ENCODE assay signal across 8 mouse cellular contexts in genomic region chr4:138447387-138447786, GRCm38 (mm10). TPM values are rescaled to one million over a fixed set of nuclear protein-coding genes. Genes with fewer than 3 reads are reported as not detected.
A peak's percentile ranks its signal among the peaks of the same experiment; 100 is the strongest.
DNase-seq lines count a peak whose midpoint lies in the region; ATAC-seq lines count a peak whose summit lies in the region.

No protein-coding gene starts in this region.

- WGBS in midbrain, embryonic 12.5 days: 2% methylated on average over 8 of the region's 8 CpGs

- peaks cover 30% of the 10 kb centered on the region for H3K4me1 ChIP-seq in midbrain, embryonic 12.5 days

- ATAC-seq in granulocyte monocyte progenitor cell, adult 5-6 weeks (replicated peaks; ENCODE audit: poor library complexity, severe bottlenecking): peak; percentile 87
- peak; percentile 88 for ATAC-seq in midbrain, embryonic 12.5 days (ENCODE audit: low FRiP score, low read depth)

- peaks cover 18% of the 10 kb centered on the region for H3K27me3 ChIP-seq in midbrain, embryonic 12.5 days

- peak overlapping the region; percentile 33 for H3K4me2 ChIP-seq in midbrain, embryonic 12.5 days (replicated peaks)

- H3K27ac ChIP-seq in midbrain, embryonic 12.5 days (replicated peaks): peak overlapping the region; percentile 84

- no peak overlapping the region for H3K4me3 ChIP-seq in midbrain, embryonic 12.5 days

- H3K36me3 ChIP-seq in midbrain, embryonic 12.5 days: peaks cover 2% of the 10 kb centered on the region

- 0 out of 2 replicates have a peak, but pooled peaks cover 3% of the 10 kb centered on the region for H3K9me3 ChIP-seq in midbrain, embryonic 12.5 days

- peak; percentile 95 for DNase-seq in adrenal gland, postnatal 10 days
- peak; percentile 93 for DNase-seq in embryo, embryonic 9.5 days (ENCODE audit: extremely low spot score)
- peak; percentile 87 for DNase-seq in kidney, adult 11 months
- peak; percentile 95 for DNase-seq in left cerebral cortex, postnatal 36 days (ENCODE audit: low spot score in 2 of 2)
- DNase-seq in right cerebral cortex, postnatal 4 days: peak; percentile 94
- peak; percentile 79 to 92 for DNase-seq in urinary bladder, postnatal 4 days (ENCODE audit: low spot score in 2 of 2)

- H3K9ac ChIP-seq in midbrain, embryonic 12.5 days (replicated peaks): 0 out of 2 replicates have a peak overlapping the region, but pooled peaks have one; percentile 31

- intact Hi-C loops in left cerebral cortex, postnatal 36 days (cut with DNase I): loop anchor here (1.0 to 5.0 kb wide), 4 partner anchors 115 to 404 kb away; no protein-coding TSS in a partner anchor

RNA-seq across cellular contexts. Expression of gene Camk2n1, which starts 6.7 kb away (rescaled TPM):
- 10 to 100 TPM; 17.3 to 22.9 TPM for total RNA-seq in adrenal gland, postnatal 10 days (2021)
- total RNA-seq in granulocyte monocyte progenitor cell, adult 5-6 weeks (2014; fragmentation: Nextera tagmentation): not detected in 2 replicates
- not detected in 2 replicates for total RNA-seq in granulocyte monocyte progenitor cell, adult 5-6 weeks (2017)
- 1,000 to 10,000 TPM; 1,236 to 1,427 TPM for total RNA-seq in left cerebral cortex, postnatal 36 days (2021)
- polyA plus RNA-seq in midbrain, embryonic 12.5 days (2016; fragmentation: Nextera tagmentation; extraction: Ambion mirVana): 9.0 and 9.8 TPM in 2 replicates

RNA-seq across cellular contexts. Expression of gene Mul1, which starts 12.9 kb away (rescaled TPM):
- 10 to 100 TPM; 54.7 to 56.9 TPM for total RNA-seq in adrenal gland, postnatal 10 days (2021)
- total RNA-seq in granulocyte monocyte progenitor cell, adult 5-6 weeks (2014; fragmentation: Nextera tagmentation): 7.4 and 10.1 TPM in 2 replicates
- total RNA-seq in granulocyte monocyte progenitor cell, adult 5-6 weeks (2017): 7.6 and 8.7 TPM in 2 replicates
- 10 to 100 TPM; 56.4 to 58.5 TPM for total RNA-seq in left cerebral cortex, postnatal 36 days (2021)
- polyA plus RNA-seq in midbrain, embryonic 12.5 days (2016; fragmentation: Nextera tagmentation; extraction: Ambion mirVana): 16.0 and 17.5 TPM in 2 replicates

RNA-seq across cellular contexts. Expression of gene Fam43b, which starts 51.1 kb away (rescaled TPM):
- total RNA-seq in adrenal gland, postnatal 10 days (2021): 1 to 10 TPM; 1.8 to 2.0 TPM
- not detected in 2 replicates for total RNA-seq in granulocyte monocyte progenitor cell, adult 5-6 weeks (2014; fragmentation: Nextera tagmentation)
- not detected in 2 replicates for total RNA-seq in granulocyte monocyte progenitor cell, adult 5-6 weeks (2017)
- 10 to 100 TPM; 27.0 to 35.4 TPM for total RNA-seq in left cerebral cortex, postnatal 36 days (2021)
- 0.27 and 0.34 TPM in 2 replicates for polyA plus RNA-seq in midbrain, embryonic 12.5 days (2016; fragmentation: Nextera tagmentation; extraction: Ambion mirVana)

Comparison
In these comparisons a context has a peak if more than half of its experiments do, and no peak if none do; other contexts are left out.
1. RNA of gene Camk2n1, which starts 6.7 kb away (total RNA-seq): 1,236 to 1,427 TPM in left cerebral cortex, postnatal 36 days; 17.3 to 22.9 TPM in adrenal gland, postnatal 10 days and not detected in granulocyte monocyte progenitor cell, adult 5-6 weeks; every median in the first group is over 10 times any median in the second.
2. RNA of gene Mul1, which starts 12.9 kb away (total RNA-seq): 56.4 to 58.5 TPM in left cerebral cortex, postnatal 36 days and 54.7 to 56.9 TPM in adrenal gland, postnatal 10 days; 7.4 to 10.1 TPM in granulocyte monocyte progenitor cell, adult 5-6 weeks; every median in the first group is over 4 times any median in the second.
3. RNA of gene Fam43b, which starts 51.1 kb away (total RNA-seq): 27.0 to 35.4 TPM in left cerebral cortex, postnatal 36 days; 1.8 to 2.0 TPM in adrenal gland, postnatal 10 days and not detected in granulocyte monocyte progenitor cell, adult 5-6 weeks; every median in the first group is over 4 times any median in the second.
4. Peak in every context shown above with its lines, with median percentiles within 50 percentile points of each other: DNase-seq.